In genomic region chr8:118037801-118038200, GRCm38 (mm10) we compare ENCODE assay signal across 25 mouse cellular contexts.
"Had no signal": no experiment of that assay in that cellular context is flagged by ENCODE, and none has a peak within 500 bp of the region (broad histone marks: within the 10 kb centered on the region; RNA-seq: fewer than 3 reads in every experiment).

No protein-coding gene starts in this region.

- H3K27ac ChIP-seq: heart, embryonic 10.5 days; heart, embryonic 13.5 days; heart, embryonic 15.5 days; hindbrain, embryonic 13.5 days; hindbrain, embryonic 15.5 days; hindbrain, postnatal 0 days; kidney, embryonic 15.5 days; kidney, postnatal 0 days; limb, embryonic 13.5 days; limb, embryonic 15.5 days; liver, embryonic 12.5 days had no signal

- H3K9me3 ChIP-seq: heart, embryonic 10.5 days; heart, embryonic 13.5 days; heart, embryonic 15.5 days; hindbrain, embryonic 13.5 days; hindbrain, embryonic 15.5 days; kidney, embryonic 15.5 days; limb, embryonic 13.5 days; limb, embryonic 15.5 days had no signal

- DNase-seq: gastrocnemius, postnatal 14 days; gastrocnemius, postnatal 36 days; heart, adult 18-20 months; heart, postnatal 14 days; heart, postnatal 36 days; kidney, adult 11 months; kidney, adult 2 months; kidney, adult 9 months; kidney, postnatal 14 days; kidney, postnatal 36 days; layer of hippocampus, adult 9-11 months; layer of hippocampus, postnatal 36 days; left cerebral cortex, postnatal 4 days had no signal

- ATAC-seq: hindbrain, postnatal 0 days; intestine, embryonic 16.5 days; liver, embryonic 12.5 days had no signal

- H3K9ac ChIP-seq: heart, embryonic 13.5 days; heart, embryonic 15.5 days; hindbrain, embryonic 13.5 days; hindbrain, embryonic 15.5 days; kidney, embryonic 15.5 days; limb, embryonic 13.5 days; limb, embryonic 15.5 days; liver, embryonic 12.5 days had no signal

- H3K4me2 ChIP-seq: heart, embryonic 13.5 days; heart, embryonic 15.5 days; hindbrain, embryonic 13.5 days; hindbrain, embryonic 15.5 days; kidney, embryonic 15.5 days; limb, embryonic 13.5 days; limb, embryonic 15.5 days; liver, embryonic 12.5 days had no signal

- H3K4me1 ChIP-seq: heart, embryonic 13.5 days; heart, embryonic 15.5 days; kidney, embryonic 15.5 days; limb, embryonic 13.5 days; limb, embryonic 15.5 days; liver, embryonic 12.5 days had no signal

- H3K27me3 ChIP-seq: heart, embryonic 13.5 days; hindbrain, embryonic 13.5 days; hindbrain, embryonic 15.5 days; limb, embryonic 13.5 days; limb, embryonic 15.5 days; liver, embryonic 12.5 days had no signal

- H3K36me3 ChIP-seq: heart, embryonic 10.5 days; heart, embryonic 13.5 days; heart, embryonic 15.5 days; hindbrain, embryonic 13.5 days; hindbrain, embryonic 15.5 days; kidney, embryonic 15.5 days; limb, embryonic 13.5 days; limb, embryonic 15.5 days; liver, embryonic 12.5 days had no signal

- H3K4me3 ChIP-seq: heart, embryonic 10.5 days; heart, embryonic 13.5 days; heart, embryonic 15.5 days; hindbrain, embryonic 13.5 days; hindbrain, embryonic 15.5 days; kidney, embryonic 15.5 days; limb, embryonic 13.5 days; limb, embryonic 15.5 days; liver, embryonic 12.5 days had no signal
